Mouse (Mus musculus) kidney, postnatal 0 days (tissue): ENCODE data around the gene Lhfpl4. TPM values are rescaled to one million over a fixed set of nuclear protein-coding genes. Genes with fewer than 3 reads are reported as not detected.

Source experiments
- ATAC-seq: fragments of 200-750 bp; cut with Nextera tagmentation; replicated peaks from 2 replicates; pipeline ENCODE4 v1.8.0; 2017; ENCODE audit warnings: low read depth, moderate number of reproducible peaks, moderate TSS enrichment, moderate library complexity; ENCODE audit not compliant: low FRiP score
- DNase-seq: peaks from one replicate; pipeline ENCODE4 v3.0.0-alpha.2; 2016; ENCODE audit warnings: low spot score
- H3K27ac ChIP-seq: fragments of 300-500 bp; sonication (generic); 2 replicates; pipeline ENCODE4 v1.5.1; 2014; ENCODE audit warnings: mild to moderate bottlenecking
- H3K27me3 ChIP-seq: fragments of 300-500 bp; sonication (generic); 2 replicates; pipeline ENCODE4 v1.6.1; 2014; ENCODE audit warnings: low read length, mixed read lengths; ENCODE audit not compliant: insufficient read depth
- H3K36me3 ChIP-seq: fragments of 300-500 bp; sonication (generic); 2 replicates; pipeline ENCODE4 v1.6.1; 2014; ENCODE audit warnings: low read length, mixed read lengths; ENCODE audit not compliant: insufficient read depth
- H3K4me1 ChIP-seq: fragments of 300-500 bp; sonication (generic); replicated peaks from 2 replicates; pipeline ENCODE4 v1.6.1; 2014; ENCODE audit warnings: antibody characterized with exemption, low read length, mixed read lengths; ENCODE audit not compliant: insufficient read depth
- H3K4me2 ChIP-seq: fragments of 300-500 bp; sonication (generic); 2 replicates; pipeline ENCODE4 v1.6.1; 2014; ENCODE audit warnings: mild to moderate bottlenecking, low read length, moderate library complexity, mixed read lengths
- H3K4me3 ChIP-seq: fragments of 300-500 bp; sonication (generic); replicated peaks from 2 replicates; pipeline ENCODE4 v1.5.1; 2014; ENCODE audit warnings: low read depth, low read length
- H3K9ac ChIP-seq: fragments of 300-500 bp; sonication (generic); 2 replicates; pipeline ENCODE4 v1.6.1; 2014; ENCODE audit warnings: low read depth, low read length
- H3K9me3 ChIP-seq: fragments of 300-500 bp; sonication (generic); replicated peaks from 2 replicates; pipeline ENCODE4 v1.6.1; 2016; ENCODE audit warnings: low read length, inconsistent platforms, mixed read lengths
- CTCF ChIP-seq: IDR thresholded peaks from 2 replicates; pipeline ENCODE4 v1.5.1; 2016; ENCODE audit warnings: antibody characterized with exemption, low read depth, mild to moderate bottlenecking, moderate library complexity
- WGBS: fragments of 180-500 bp; shearing (Covaris S2); extraction: QIAGEN DNeasy Blood & Tissue Kit; methylation state at CpG from one replicate; pipeline ENCODE4 v1.1.7; 2014; 5-methylcytosine and 5-hydroxymethylcytosine counted together
- polyA plus RNA-seq: library from polyadenylated mRNA; unstranded; fragments of >200 nt; fragmentation: Nextera tagmentation; extraction: Ambion mirVana; gene quantifications from 2 replicates; pipeline ENCODE4 v1.2.1, GENCODE M21; 2015

The Lhfpl4 gene
- polyA plus RNA-seq, 1 experiment from 2014 or later, result 0.20 TPM

DNA sequence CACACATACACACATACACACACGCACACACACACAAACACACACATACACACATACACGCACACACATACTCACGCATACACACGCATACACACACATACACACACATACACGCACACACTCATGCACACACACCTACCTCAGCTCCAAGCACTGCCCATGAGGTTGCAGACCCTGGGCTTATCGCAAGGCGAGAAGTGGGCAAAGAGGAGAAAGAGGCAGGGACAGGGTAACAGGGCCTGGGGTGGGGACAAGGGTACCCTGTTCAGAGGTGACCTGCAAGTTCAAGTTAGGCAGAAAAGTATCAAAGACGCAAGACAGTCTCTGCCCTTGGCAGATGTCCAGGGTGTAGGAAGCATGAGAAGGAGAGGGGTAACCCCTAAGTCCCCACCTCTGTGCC is 24.5 kb downstream of the Lhfpl4 start:
- ATAC-seq, result no peak
- 88% methylated on average over 8 of the region's 8 CpGs for WGBS
- Histone ChIP-seq H3K27ac (no peak overlapping the region), H3K9me3 (no peaks in the 10 kb centered on the region), H3K36me3 (no peaks in the 10 kb centered on the region), H3K9ac (no peak overlapping the region), H3K4me3 (no peak overlapping the region), H3K27me3 (no peaks in the 10 kb centered on the region), H3K4me1 (no peaks in the 10 kb centered on the region), H3K4me2 (no peak overlapping the region)
- no peak for TF ChIP-seq CTCF
- no peak for DNase-seq

DNA sequence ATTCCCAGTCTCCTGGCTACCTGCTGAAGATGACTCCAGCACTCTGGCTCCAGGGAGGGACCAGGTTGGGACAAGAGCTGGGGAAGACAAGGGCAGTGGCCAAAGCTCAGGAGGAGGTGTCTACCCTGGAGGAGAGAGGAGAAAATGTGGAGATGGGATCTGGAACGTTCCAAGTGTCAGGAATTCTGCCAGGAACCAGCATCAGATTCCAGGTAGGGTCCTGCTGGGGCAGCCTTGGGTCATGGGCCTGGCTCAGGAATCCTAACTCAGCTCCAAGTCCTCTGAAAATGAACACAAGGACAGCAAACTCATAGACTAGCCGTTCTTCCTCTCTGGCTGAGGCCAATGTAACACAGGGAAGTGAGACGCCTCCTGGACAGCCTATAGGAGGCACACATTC is 25.3 kb downstream of the Lhfpl4 start:
- Histone ChIP-seq H3K27me3 (no peaks in the 10 kb centered on the region), H3K4me1 (no peaks in the 10 kb centered on the region), H3K36me3 (no peaks in the 10 kb centered on the region), H3K27ac (no peak overlapping the region), H3K9ac (no peak overlapping the region), H3K4me2 (no peak overlapping the region), H3K4me3 (no peak overlapping the region), H3K9me3 (no peaks in the 10 kb centered on the region)
- no peak for ATAC-seq
- no peak for DNase-seq
- TF ChIP-seq CTCF, result no peak
- WGBS, result 62% methylated on average over 3 of the region's 3 CpGs

DNA sequence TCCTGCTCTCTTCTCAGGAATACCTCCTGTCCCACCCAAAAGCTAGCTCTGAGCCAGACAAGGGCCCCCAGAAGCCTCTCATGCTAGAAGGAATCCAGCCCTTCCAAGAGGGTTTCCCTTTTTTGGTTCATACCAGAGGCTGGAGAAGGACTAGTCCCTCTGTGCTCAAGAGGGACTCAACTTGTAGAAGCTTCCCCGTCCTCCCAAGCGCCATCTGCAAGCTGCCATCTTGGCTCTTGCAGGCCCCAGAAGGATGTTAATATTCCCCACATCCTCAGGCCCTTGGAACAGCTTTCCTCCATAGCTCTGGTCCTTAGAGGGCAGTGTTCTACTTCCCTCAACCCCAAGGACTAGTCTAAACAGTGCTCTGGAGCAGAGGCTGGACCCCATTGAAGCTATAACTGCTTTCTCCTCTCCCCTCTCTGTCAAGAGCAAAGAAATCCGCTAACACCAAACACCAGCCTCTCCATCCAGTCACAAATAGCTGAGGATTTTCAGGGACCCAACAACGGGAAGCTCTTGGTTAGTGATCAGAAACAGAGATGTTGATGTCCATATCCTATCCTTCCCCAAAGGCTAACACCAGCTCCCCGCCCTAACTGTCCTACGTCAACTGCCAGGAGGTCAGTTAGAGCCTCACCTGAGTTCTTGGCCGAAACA is 26.7 kb downstream of the Lhfpl4 start:
- no peaks in the 10 kb centered on the region for H3K36me3 ChIP-seq
- no peak overlapping the region for H3K4me2 ChIP-seq
- no peak for ATAC-seq
- no peak overlapping the region for H3K4me3 ChIP-seq
- H3K9ac ChIP-seq, result no peak overlapping the region
- H3K27ac ChIP-seq, result no peak overlapping the region
- WGBS, result 95% methylated on average over 7 of the region's 7 CpGs
- no peaks in the 10 kb centered on the region for H3K4me1 ChIP-seq
- no peak for DNase-seq
- H3K9me3 ChIP-seq, result no peaks in the 10 kb centered on the region
- TF ChIP-seq CTCF, result no peak
- H3K27me3 ChIP-seq, result no peaks in the 10 kb centered on the region

DNA sequence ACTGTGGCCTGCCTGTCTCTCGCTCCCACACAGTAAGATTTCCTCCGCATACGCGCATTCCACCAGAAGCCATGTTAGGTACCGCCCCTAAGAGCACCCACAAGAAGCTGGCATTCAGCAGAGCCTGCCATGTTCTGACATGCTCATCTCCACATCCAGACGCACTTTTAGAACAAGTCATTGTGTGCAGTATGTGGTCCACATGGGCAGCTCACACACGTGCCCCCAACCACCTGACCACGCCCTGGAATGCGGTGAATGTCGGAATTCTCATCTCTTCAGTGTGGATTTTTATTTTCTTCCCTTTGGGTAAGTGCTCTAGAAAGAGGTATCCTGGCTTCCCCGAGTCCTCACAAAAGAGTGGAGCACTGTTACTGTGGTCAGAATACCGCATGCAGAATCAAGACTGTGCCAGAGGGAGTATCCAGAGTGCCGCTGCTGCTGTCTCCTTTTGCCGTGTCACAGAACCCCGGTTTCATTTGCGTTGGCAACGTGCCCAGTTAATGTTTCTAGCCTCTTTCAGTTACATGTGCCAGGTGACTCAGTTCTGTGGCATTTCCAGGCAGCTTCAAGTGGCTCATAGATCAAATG is 28.4 kb downstream of the Lhfpl4 start:
- H3K4me1 ChIP-seq, result no peaks in the 10 kb centered on the region
- H3K27me3 ChIP-seq, result no peaks in the 10 kb centered on the region
- no peaks in the 10 kb centered on the region for H3K9me3 ChIP-seq
- no peak overlapping the region for H3K4me3 ChIP-seq
- no peaks in the 10 kb centered on the region for H3K36me3 ChIP-seq
- DNase-seq (peak; percentile 71), ATAC-seq (peak; percentile 51)
- TF ChIP-seq CTCF, result no peak
- WGBS, result 50% methylated on average over 17 of the region's 17 CpGs
- H3K4me2 ChIP-seq, result peak overlapping the region; percentile 29; the same call in 1 of the 2 replicates
- H3K9ac ChIP-seq, result no peak overlapping the region
- no peak overlapping the region for H3K27ac ChIP-seq

DNA sequence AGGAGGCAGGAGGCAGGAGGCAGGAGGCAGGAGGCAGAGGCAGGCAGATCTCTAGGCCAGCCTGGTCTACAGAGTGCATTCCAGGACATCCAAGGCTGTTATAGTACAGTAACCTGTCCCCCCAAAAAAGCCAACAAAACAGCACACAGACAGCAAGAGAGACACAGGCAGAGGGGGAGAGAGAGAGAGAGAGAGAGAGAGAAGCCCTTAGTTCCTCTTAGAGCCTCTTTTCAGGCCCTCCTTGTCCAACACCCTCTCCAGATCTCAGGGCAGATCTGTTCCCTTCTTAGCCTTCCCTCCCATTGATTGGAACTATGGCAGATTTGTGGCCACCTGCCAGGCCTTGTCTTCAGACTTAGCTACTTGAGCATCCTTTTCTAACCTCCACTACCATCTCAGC is 31.7 kb downstream of the Lhfpl4 start:
- ATAC-seq (no peak), DNase-seq (no peak)
- H3K9ac ChIP-seq, result no peak overlapping the region
- no peaks in the 10 kb centered on the region for H3K4me1 ChIP-seq
- H3K36me3 ChIP-seq, result 0 out of 2 replicates have a peak, but pooled peaks cover 5% of the 10 kb centered on the region
- no peak overlapping the region for H3K27ac ChIP-seq
- no peak for TF ChIP-seq CTCF
- no peak overlapping the region for H3K4me2 ChIP-seq
- no peak overlapping the region for H3K4me3 ChIP-seq
- H3K9me3 ChIP-seq, result no peaks in the 10 kb centered on the region
- H3K27me3 ChIP-seq, result no peaks in the 10 kb centered on the region

DNA sequence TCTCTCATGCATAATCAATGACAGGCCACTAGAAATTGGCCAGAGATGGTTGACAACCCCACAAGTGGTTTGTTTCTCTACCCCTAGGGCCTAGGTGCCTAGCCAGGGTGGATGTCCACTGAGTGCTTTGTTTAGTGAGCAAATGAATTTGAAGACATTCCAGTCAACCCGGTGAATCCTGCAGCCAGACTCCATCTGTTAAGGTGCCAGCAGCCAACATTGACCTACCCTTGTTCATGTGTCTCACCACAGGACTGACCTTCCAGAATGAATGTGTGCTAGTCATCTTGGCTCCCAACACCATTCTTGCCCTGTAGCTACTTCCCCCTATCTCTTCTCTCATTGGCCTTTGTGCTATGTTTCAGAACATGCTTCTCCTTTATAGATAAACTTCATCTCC is 33.2 kb downstream of the Lhfpl4 start:
- no peaks in the 10 kb centered on the region for H3K9me3 ChIP-seq
- ATAC-seq, result no peak
- WGBS, result 91% methylated on average over 1 of the region's 1 CpGs
- no peak overlapping the region for H3K9ac ChIP-seq
- no peak for TF ChIP-seq CTCF
- DNase-seq, result no peak
- H3K27me3 ChIP-seq, result no peaks in the 10 kb centered on the region
- 0 out of 2 replicates have a peak, but pooled peaks cover 8% of the 10 kb centered on the region for H3K36me3 ChIP-seq
- H3K4me3 ChIP-seq, result no peak overlapping the region
- no peak overlapping the region for H3K4me2 ChIP-seq
- no peak overlapping the region for H3K27ac ChIP-seq
- no peaks in the 10 kb centered on the region for H3K4me1 ChIP-seq
